Mouse (Mus musculus) lung, postnatal 14 days (tissue): ENCODE measurements around the gene Nedd4.
A peak's percentile ranks its signal among the peaks of the same experiment; 100 is the strongest.
"Not testable (repeated sequence)": the region's sequence is repeated elsewhere in the genome, so short reads cannot be mapped to it uniquely, and the experiment has no call there.

ENCODE experiments used
- DNase-seq: peaks from one replicate; pipeline ENCODE4 v3.0.0; 2021

Gene Nedd4

GRCm38 (mm10) chr9:72653533-72653932 is 8.6 kb upstream of the Nedd4 start:
- DNase-seq = no peak

- peak; percentile 90 for DNase-seq
These were observed 7.4 kb upstream of the Nedd4 start for GRCm38 (mm10) chr9:72654593-72655242.

GRCm38 (mm10) chr9:72655602-72656001 is 6.5 kb upstream of the Nedd4 start:
- DNase-seq = no peak

GRCm38 (mm10) chr9:72656491-72656890 is 5.7 kb upstream of the Nedd4 start:
- DNase-seq = no peak

GRCm38 (mm10) chr9:72656940-72657339 is 5.2 kb upstream of the Nedd4 start:
- no peak for DNase-seq

GRCm38 (mm10) chr9:72657694-72658093 is 4.5 kb upstream of the Nedd4 start:
- DNase-seq = no peak

- no peak for DNase-seq
These were observed 2.0 kb upstream of the Nedd4 start for GRCm38 (mm10) chr9:72660139-72660538.

GRCm38 (mm10) chr9:72660911-72661310 is 1.2 kb upstream of the Nedd4 start:
- DNase-seq = no peak

- no peak for DNase-seq
These were observed 618 bp upstream of the Nedd4 start for GRCm38 (mm10) chr9:72661561-72661894.

GRCm38 (mm10) chr9:72662691-72663533 is 766 bp downstream of the Nedd4 start:
- peak; percentile 84 for DNase-seq

GRCm38 (mm10) chr9:72663534-72663918 is 1.4 kb downstream of the Nedd4 start:
- no peak for DNase-seq

- DNase-seq = no peak
These were observed 2.5 kb downstream of the Nedd4 start for GRCm38 (mm10) chr9:72664409-72665351.

- no peak for DNase-seq
These were observed 3.4 kb downstream of the Nedd4 start for GRCm38 (mm10) chr9:72665517-72665916.

- not testable (repeated sequence) for DNase-seq
These were observed 4.3 kb downstream of the Nedd4 start for GRCm38 (mm10) chr9:72666352-72667021.

- no peak for DNase-seq
These were observed 5.0 kb downstream of the Nedd4 start for GRCm38 (mm10) chr9:72667126-72667525.

- DNase-seq = no peak
These were observed 7.2 kb downstream of the Nedd4 start for GRCm38 (mm10) chr9:72669383-72669782.

GRCm38 (mm10) chr9:72672361-72672760 is 10.2 kb downstream of the Nedd4 start:
- DNase-seq = peak; percentile 89

GRCm38 (mm10) chr9:72674957-72675744 is 13.0 kb downstream of the Nedd4 start:
- DNase-seq = no peak

- DNase-seq = no peak
These were observed 13.6 kb downstream of the Nedd4 start for GRCm38 (mm10) chr9:72675745-72676200.

GRCm38 (mm10) chr9:72677659-72678058 is 15.5 kb downstream of the Nedd4 start:
- no peak for DNase-seq

- no peak for DNase-seq
These were observed 16.6 kb downstream of the Nedd4 start for GRCm38 (mm10) chr9:72678771-72679170.
